Mouse (Mus musculus) CH12.LX (cell line): Measurements from ENCODE around the gene Gm20388.

Source experiments
- CHD1 ChIP-seq: IDR thresholded peaks from 2 replicates; pipeline ENCODE4 v1.6.1; 2012; ENCODE audit warnings: low read depth, low read length, improper control_type of control experiment, inconsistent platforms
- CHD2 ChIP-seq: IDR thresholded peaks from 2 replicates; pipeline ENCODE4 v1.6.1; 2011; ENCODE audit warnings: low read length, improper control_type of control experiment
- CTCF ChIP-seq, 2 experiments: IDR thresholded peaks in 1 of 2; conservative IDR thresholded peaks in 1 of 2; 2 replicates each; pipeline ENCODE4 v1.5.1; 2011 to 2012; ENCODE audit warnings: low read depth in 2 of 2, low read length in 2 of 2, improper control_type of control experiment in 1 of 2, inconsistent platforms in 1 of 2, mild to moderate bottlenecking in 1 of 2, moderate library complexity in 1 of 2
- GABPA ChIP-seq: IDR thresholded peaks from 2 replicates; pipeline ENCODE4 v1.6.1; 2012; ENCODE audit warnings: low read depth, low read length, improper control_type of control experiment, inconsistent platforms; ENCODE audit not compliant: insufficient replicate concordance
- HCFC1 ChIP-seq: IDR thresholded peaks from 2 replicates; pipeline ENCODE4 v1.6.1; 2012; ENCODE audit warnings: low read depth, mild to moderate bottlenecking, inconsistent platforms, low read length, improper control_type of control experiment
- POLR2A ChIP-seq: IDR thresholded peaks from 2 replicates; pipeline ENCODE4 v1.6.1; 2011; ENCODE audit warnings: low read depth, mild to moderate bottlenecking, improper control_type of control experiment, low read length
- RAD21 ChIP-seq: IDR thresholded peaks from 2 replicates; pipeline ENCODE4 v1.6.1; 2011; ENCODE audit warnings: low read depth, mild to moderate bottlenecking, low read length, improper control_type of control experiment, moderate library complexity
- RCOR1 ChIP-seq: conservative IDR thresholded peaks from 2 replicates; pipeline ENCODE4 v1.6.1; 2012; ENCODE audit warnings: low read depth, mild to moderate bottlenecking, inconsistent platforms, low read length, improper control_type of control experiment
- SMC3 ChIP-seq: IDR thresholded peaks from 2 replicates; pipeline ENCODE4 v1.6.1; 2011; ENCODE audit warnings: low read depth, low read length, improper control_type of control experiment

- TF ChIP-seq CTCF (conservative IDR thresholded peaks at IDR 0.05 in 1 of 2, IDR thresholded peaks at IDR 0.05 in 1 of 2; ENCODE audit: low read depth in 2 of 2, low read length in 2 of 2) = no peak
- TF ChIP-seq CHD1 = no peak
- no peak for TF ChIP-seq RCOR1
- no peak for TF ChIP-seq CHD2
- TF ChIP-seq HCFC1 = no peak
- TF ChIP-seq RAD21 = no peak
- no peak for TF ChIP-seq POLR2A
- no peak for TF ChIP-seq SMC3
- no peak for TF ChIP-seq GABPA
Observed at GRCm38 (mm10) chr8:120093103-120093502, 182.5 kb downstream of the Gm20388 start.
